Mouse (Mus musculus): ENCODE data around the gene Eif2ak4.

Gene Eif2ak4

GRCm38 (mm10) chr2:118388341-118389335, at the start of gene Eif2ak4:
Eif2ak4 (plus strand) TSS chr2:118388618.
- ChIA-PET CTCF (interaction anchor here (0.6 to 1.2 kb wide), 11 partner anchors 15 to 629 kb away, joined by 3 to 5 read pairs (median 3); partner anchors contain the start of gene Gpr176 (in 1 of the 4)), POLR2A (interaction anchor here in 3 of 4 experiments (0.5 to 3.0 kb wide), 33 partner anchors 8 to 473 kb away, joined by 3 to 19 read pairs (median 3); partner anchors contain the start of genes Gpr176 (in 2 of the 3), Fsip1 (in 1 of the 3), Ivd (in 1 of the 3) and Knstrn (in 1 of the 3))

GRCm38 (mm10) chr2:118341295-118341694, 47.1 kb upstream of the Eif2ak4 start:
- CTCF ChIA-PET: no interaction called here
- POLR2A ChIA-PET: no interaction called here

- ChIA-PET POLR2A (interaction anchor here in 1 of 4 experiments (1.2 kb wide), 1 partner anchor 8 kb away, joined by 3 read pairs; no protein-coding TSS in a partner anchor), CTCF (no interaction called here)
Measured at GRCm38 (mm10) chr2:118343897-118344296, 44.5 kb upstream of the Eif2ak4 start.

GRCm38 (mm10) chr2:118345535-118345934, 42.9 kb upstream of the Eif2ak4 start:
- CTCF ChIA-PET: interaction anchor here in 1 of 4 experiments (0.6 kb wide), 1 partner anchor 855 kb away, joined by 4 read pairs; no protein-coding TSS in a partner anchor

GRCm38 (mm10) chr2:118353498-118353897, 34.9 kb upstream of the Eif2ak4 start:
- ChIA-PET CTCF (no interaction called here), POLR2A (no interaction called here)

More at GRCm38 (mm10) chr2:118345535-118345934, 42.9 kb upstream of the Eif2ak4 start:
- POLR2A ChIA-PET: no interaction called here

- ChIA-PET POLR2A (no interaction called here), CTCF (no interaction called here)
Measured at GRCm38 (mm10) chr2:118353916-118354403, 34.5 kb upstream of the Eif2ak4 start.

GRCm38 (mm10) chr2:118355138-118355719, 33.2 kb upstream of the Eif2ak4 start:
- CTCF ChIA-PET: no interaction called here
- POLR2A ChIA-PET: no interaction called here

GRCm38 (mm10) chr2:118371841-118372240, 16.6 kb upstream of the Eif2ak4 start:
- POLR2A ChIA-PET: interaction anchor here in 2 of 4 experiments (1.1 to 2.5 kb wide), 5 partner anchors 16 to 110 kb away, joined by 3 to 19 read pairs (median 3); partner anchors contain the start of gene Eif2ak4 (in 2 of the 2)
- CTCF ChIA-PET: interaction anchor here in 1 of 4 experiments (0.7 kb wide), 1 partner anchor 291 kb away, joined by 3 read pairs; the partner anchor contains the start of gene Pak6

GRCm38 (mm10) chr2:118372561-118372900, 15.9 kb upstream of the Eif2ak4 start:
- POLR2A ChIA-PET: interaction anchor here in 2 of 4 experiments (1.1 to 2.5 kb wide), 6 partner anchors 12 to 110 kb away, joined by 3 to 19 read pairs (median 4); partner anchors contain the start of gene Eif2ak4 (in 2 of the 2)
- CTCF ChIA-PET: interaction anchor here (0.6 to 1.4 kb wide), 10 partner anchors 11 to 651 kb away, joined by 3 to 6 read pairs (median 3); partner anchors contain the start of genes Fsip1 (in 1 of the 4) and Pak6 (in 1 of the 4)

- POLR2A ChIA-PET: interaction anchor here in 3 of 4 experiments (0.6 to 2.5 kb wide), 9 partner anchors 11 to 109 kb away, joined by 3 to 19 read pairs (median 3); partner anchors contain the start of gene Eif2ak4 (in 2 of the 3)
- CTCF ChIA-PET: interaction anchor here (0.5 to 1.4 kb wide), 11 partner anchors 10 to 1038 kb away, joined by 3 to 6 read pairs (median 3); partner anchors contain the start of genes Eif2ak4 (in 1 of the 4) and Fsip1 (in 1 of the 4)
Measured at GRCm38 (mm10) chr2:118372901-118373571, 15.4 kb upstream of the Eif2ak4 start, which contains the start of gene Gpr176. Gpr176 (minus strand) TSS chr2:118373419.

- POLR2A ChIA-PET: interaction anchor here (0.6 to 2.5 kb wide), 6 partner anchors 10 to 194 kb away, joined by 3 to 19 read pairs (median 4); partner anchors contain the start of gene Eif2ak4 (in 1 of the 4)
- CTCF ChIA-PET: interaction anchor here in 3 of 4 experiments (0.5 to 1.4 kb wide), 4 partner anchors 10 to 1038 kb away, joined by 3 to 5 read pairs (median 4); partner anchors contain the start of gene Eif2ak4 (in 1 of the 3)
Measured at GRCm38 (mm10) chr2:118373572-118374279, 14.7 kb upstream of the Eif2ak4 start.

GRCm38 (mm10) chr2:118375522-118375921, 12.9 kb upstream of the Eif2ak4 start:
- ChIA-PET CTCF (no interaction called here), POLR2A (interaction anchor here in 1 of 4 experiments (1.4 kb wide), 1 partner anchor 13 kb away, joined by 5 read pairs; the partner anchor contains the start of gene Eif2ak4)

- CTCF ChIA-PET: no interaction called here
- POLR2A ChIA-PET: interaction anchor here in 1 of 4 experiments (1.4 kb wide), 1 partner anchor 13 kb away, joined by 5 read pairs; the partner anchor contains the start of gene Eif2ak4
Measured at GRCm38 (mm10) chr2:118375931-118376330, 12.5 kb upstream of the Eif2ak4 start.

- ChIA-PET CTCF (no interaction called here), POLR2A (interaction anchor here in 1 of 4 experiments (0.6 to 1.1 kb wide), 2 partner anchors 8 to 344 kb away, joined by 3 read pairs; partner anchors contain the start of gene Eif2ak4)
Measured at GRCm38 (mm10) chr2:118379756-118380155, 8.7 kb upstream of the Eif2ak4 start.

GRCm38 (mm10) chr2:118383387-118383786, 5.0 kb upstream of the Eif2ak4 start:
- POLR2A ChIA-PET: interaction anchor here in 1 of 4 experiments (1.5 kb wide), 1 partner anchor 10 kb away, joined by 5 read pairs; the partner anchor contains the start of gene Gpr176
- CTCF ChIA-PET: interaction anchor here in 2 of 4 experiments (1.5 to 1.8 kb wide), 2 partner anchors 11 to 104 kb away, joined by 4 to 5 read pairs; partner anchors contain the start of gene Gpr176 (in 1 of the 2)

- CTCF ChIA-PET: interaction anchor here in 2 of 4 experiments (0.5 to 0.7 kb wide), 3 partner anchors 352 to 646 kb away, joined by 3 read pairs; no protein-coding TSS in a partner anchor
- POLR2A ChIA-PET: interaction anchor here in 3 of 4 experiments (0.6 to 3.0 kb wide), 10 partner anchors 9 to 651 kb away, joined by 3 to 17 read pairs (median 3); partner anchors contain the start of gene Gpr176 (in 1 of the 3)
Measured at GRCm38 (mm10) chr2:118389569-118389968, 1.2 kb downstream of the Eif2ak4 start.

- CTCF ChIA-PET: interaction anchor here in 1 of 4 experiments (0.7 kb wide), 1 partner anchor 401 kb away, joined by 3 read pairs; no protein-coding TSS in a partner anchor
Measured at GRCm38 (mm10) chr2:118390072-118390471, 1.7 kb downstream of the Eif2ak4 start.

More at GRCm38 (mm10) chr2:118390072-118390471, 1.7 kb downstream of the Eif2ak4 start:
- POLR2A ChIA-PET: interaction anchor here in 2 of 4 experiments (0.8 to 3.0 kb wide), 8 partner anchors 8 to 217 kb away, joined by 3 to 17 read pairs (median 3); partner anchors contain the start of gene Gpr176 (in 1 of the 2)

Data from embryonic stem cell, embryonic (primary cell).